Mouse (Mus musculus) megakaryocyte-erythroid progenitor cell, adult 5 weeks (primary cell): ENCODE results near the gene Eml5. TPM values are rescaled to one million over a fixed set of nuclear protein-coding genes. Genes with fewer than 3 reads are reported as not detected.

ENCODE experiments used
- polyA plus RNA-seq: library from polyadenylated mRNA; stranded (reverse); fragments of >175 nt; gene quantifications from 2 replicates; pipeline ENCODE4 v1.2.3, GENCODE M21; 2012

The Eml5 gene
- polyA plus RNA-seq, result 0.86 and 1.9 TPM in 2 replicates

GRCm38 (mm10) chr12:98900881-98901801, at the start of gene Eml5:
TSS of gene Eml5 (minus strand) at chr12:98901484.

GRCm38 (mm10) chr12:98920194-98920991, 19.1 kb upstream of the Eml5 start, which contains the start of gene Ttc8:
TSS of gene Ttc8 (plus strand) at chr12:98920574.

GRCm38 (mm10) chr12:98746746-98747379, 154.4 kb downstream of the Eml5 start, which contains the start of gene Zc3h14:
TSS of gene Zc3h14 (plus strand) at chr12:98746964.

GRCm38 (mm10) chr12:98736951-98737800, 164.1 kb downstream of the Eml5 start, which contains the start of gene Ptpn21:
TSS of gene Ptpn21 (minus strand) at chr12:98737405.

Other genes with a start within 250 kb of the Eml5 start
- gene Ptpn21, start 164.1 kb downstream of the Eml5 start, polyA plus RNA-seq, result 2.6 and 3.0 TPM in 2 replicates
- gene Zc3h14, start 154.5 kb downstream of the Eml5 start, polyA plus RNA-seq, result 14.8 and 18.2 TPM in 2 replicates
- gene Ttc8, start 19.1 kb upstream of the Eml5 start, polyA plus RNA-seq, result 0.46 and 0.47 TPM in 2 replicates